30 mouse cellular contexts compared by ENCODE assay signal in the genomic region with DNA sequence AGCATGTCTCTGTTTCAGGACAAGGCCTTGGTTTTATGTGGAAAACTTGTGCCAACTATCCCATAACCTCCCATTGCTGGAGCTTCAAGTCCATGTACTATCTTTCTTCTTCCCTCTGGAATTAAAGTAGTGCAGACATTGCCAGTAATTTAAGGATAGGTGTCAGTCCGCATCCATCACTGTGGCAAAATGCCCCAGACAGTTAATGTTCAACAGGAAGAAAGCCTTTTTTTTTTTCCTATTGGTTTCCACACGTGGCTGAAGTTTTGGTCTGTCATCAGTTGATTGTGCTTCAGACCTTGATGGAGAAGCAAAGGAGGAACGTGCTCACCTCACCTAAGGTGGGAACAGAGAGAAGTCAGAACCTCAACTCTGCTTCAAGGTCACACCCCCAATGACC.
"Had no signal": no experiment of that assay in that cellular context is flagged by ENCODE, and none has a peak within 500 bp of the region (broad histone marks: within the 10 kb centered on the region; RNA-seq: fewer than 3 reads in every experiment).

No protein-coding gene starts in this region.

- H3K9ac ChIP-seq: limb, embryonic 12.5 days; limb, embryonic 13.5 days; limb, embryonic 15.5 days; liver, embryonic 12.5 days; liver, embryonic 13.5 days; liver, embryonic 14.5 days; liver, embryonic 15.5 days; lung, embryonic 14.5 days; lung, embryonic 15.5 days; midbrain, embryonic 12.5 days; midbrain, embryonic 13.5 days; midbrain, embryonic 15.5 days; neural tube, embryonic 12.5 days had no signal

- DNase-seq: left cerebral cortex, postnatal 4 days; liver; liver, embryonic 13.5 days; lung, adult 18-20 months; lung, adult 2 months; lung, embryonic 14.5 days; lung, postnatal 10 days; lung, postnatal 14 days; lung, postnatal 36 days; lung, postnatal 4 days had no signal

- H3K36me3 ChIP-seq: limb, embryonic 10.5 days; limb, embryonic 12.5 days; limb, embryonic 13.5 days; limb, embryonic 15.5 days; liver, embryonic 12.5 days; liver, embryonic 13.5 days; liver, embryonic 15.5 days; lung, embryonic 15.5 days; midbrain, embryonic 10.5 days; midbrain, embryonic 12.5 days; midbrain, embryonic 13.5 days; midbrain, embryonic 15.5 days; neural tube, embryonic 12.5 days had no signal

- H3K27me3 ChIP-seq: limb, embryonic 12.5 days; limb, embryonic 13.5 days; limb, embryonic 15.5 days; liver, embryonic 12.5 days; liver, embryonic 13.5 days; liver, embryonic 15.5 days; lung, embryonic 15.5 days; megakaryocyte, embryonic 14.5 days; midbrain, embryonic 12.5 days; midbrain, embryonic 13.5 days; midbrain, embryonic 15.5 days; neural tube, embryonic 12.5 days had no signal

- ATAC-seq: liver, embryonic 12.5 days; lung, postnatal 0 days; midbrain, embryonic 13.5 days; midbrain, embryonic 15.5 days; midbrain, embryonic 16.5 days had no signal

- H3K27ac ChIP-seq: left cerebral cortex, adult 2 months; limb, embryonic 10.5 days; limb, embryonic 12.5 days; limb, embryonic 13.5 days; limb, embryonic 15.5 days; liver, embryonic 12.5 days; liver, embryonic 13.5 days; liver, embryonic 14.5 days; liver, embryonic 15.5 days; lung, embryonic 15.5 days; macrophage; midbrain, embryonic 10.5 days; midbrain, embryonic 12.5 days; midbrain, embryonic 13.5 days; midbrain, embryonic 15.5 days; neural tube, embryonic 12.5 days had no signal

- H3K4me3 ChIP-seq: left cerebral cortex, adult 2 months; limb, embryonic 10.5 days; limb, embryonic 12.5 days; limb, embryonic 13.5 days; limb, embryonic 15.5 days; liver, embryonic 12.5 days; liver, embryonic 13.5 days; liver, embryonic 15.5 days; lung, embryonic 15.5 days; megakaryocyte, embryonic 14.5 days; midbrain, embryonic 10.5 days; midbrain, embryonic 12.5 days; midbrain, embryonic 13.5 days; midbrain, embryonic 15.5 days; myocyte; neural tube, embryonic 12.5 days had no signal

- H3K9me3 ChIP-seq: limb, embryonic 10.5 days; limb, embryonic 12.5 days; limb, embryonic 13.5 days; limb, embryonic 15.5 days; liver, embryonic 12.5 days; liver, embryonic 13.5 days; liver, embryonic 15.5 days; lung, embryonic 15.5 days; megakaryocyte, embryonic 14.5 days; midbrain, embryonic 10.5 days; midbrain, embryonic 12.5 days; midbrain, embryonic 13.5 days; midbrain, embryonic 15.5 days; neural tube, embryonic 12.5 days had no signal

- H3K4me2 ChIP-seq: limb, embryonic 12.5 days; limb, embryonic 13.5 days; limb, embryonic 15.5 days; liver, embryonic 11.5 days; liver, embryonic 12.5 days; liver, embryonic 13.5 days; liver, embryonic 15.5 days; lung, embryonic 14.5 days; lung, embryonic 15.5 days; midbrain, embryonic 12.5 days; midbrain, embryonic 13.5 days; midbrain, embryonic 15.5 days; neural tube, embryonic 12.5 days had no signal

- H3K4me1 ChIP-seq: limb, embryonic 12.5 days; limb, embryonic 13.5 days; limb, embryonic 15.5 days; liver, embryonic 12.5 days; liver, embryonic 13.5 days; liver, embryonic 15.5 days; lung, embryonic 15.5 days; megakaryocyte, embryonic 14.5 days; midbrain, embryonic 10.5 days; midbrain, embryonic 12.5 days; midbrain, embryonic 13.5 days; midbrain, embryonic 15.5 days; neural tube, embryonic 12.5 days had no signal
